Mouse (Mus musculus): ENCODE data around the gene Slc25a47.

- no peak for TF ChIP-seq GATA1 (IDR thresholded peaks at IDR 0.05; ENCODE audit: borderline replicate concordance, low read length)
- no peak for TF ChIP-seq FLI1 (IDR thresholded peaks at IDR 0.05; ENCODE audit: low read length)
Measured at GRCm38 (mm10) chr12:108896006-108896405, 60.2 kb downstream of the Slc25a47 start.
